Mouse (Mus musculus): Measurements from ENCODE around the gene Tcf12.

Tcf12 gene

DNA sequence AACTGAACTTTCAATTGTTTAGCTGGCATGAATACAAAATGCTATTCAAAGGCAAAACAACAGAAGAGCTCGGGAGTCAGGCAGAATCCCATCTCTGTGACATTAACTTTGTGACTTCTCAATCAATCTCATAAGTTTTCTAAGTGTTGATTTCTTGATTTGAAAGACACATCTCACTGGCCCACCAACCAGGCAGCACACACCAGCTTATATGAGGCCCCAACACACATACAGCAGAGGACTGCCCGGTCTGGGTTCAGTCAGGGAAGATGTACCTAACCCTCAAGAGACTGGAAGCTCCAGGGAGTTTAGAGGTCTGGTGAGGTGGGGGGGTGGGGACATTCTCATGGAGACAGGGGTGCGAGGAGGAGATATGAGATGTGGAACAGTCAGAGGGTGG lies 132.8 kb downstream of the Tcf12 start:
- no peak for DNase-seq

DNA sequence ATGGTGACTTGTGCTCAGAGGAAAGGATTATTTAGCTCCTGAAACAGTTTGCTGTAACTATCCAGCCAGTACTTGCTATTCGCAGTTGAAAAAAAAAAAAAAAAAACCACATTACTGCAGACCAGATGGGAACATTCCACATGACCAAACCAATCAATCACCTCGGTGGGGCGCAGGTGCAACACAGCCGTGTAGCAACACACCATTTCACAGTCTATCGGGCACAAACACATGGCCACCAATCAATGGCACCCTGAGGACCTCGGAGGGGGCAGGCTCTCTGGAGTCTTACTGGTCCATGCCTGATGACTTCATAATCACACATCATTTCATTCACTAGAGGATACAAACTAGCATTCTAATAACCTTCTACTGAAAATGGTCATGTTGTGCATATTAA lies 135.6 kb downstream of the Tcf12 start:
- DNase-seq = peak; percentile 17

DNA sequence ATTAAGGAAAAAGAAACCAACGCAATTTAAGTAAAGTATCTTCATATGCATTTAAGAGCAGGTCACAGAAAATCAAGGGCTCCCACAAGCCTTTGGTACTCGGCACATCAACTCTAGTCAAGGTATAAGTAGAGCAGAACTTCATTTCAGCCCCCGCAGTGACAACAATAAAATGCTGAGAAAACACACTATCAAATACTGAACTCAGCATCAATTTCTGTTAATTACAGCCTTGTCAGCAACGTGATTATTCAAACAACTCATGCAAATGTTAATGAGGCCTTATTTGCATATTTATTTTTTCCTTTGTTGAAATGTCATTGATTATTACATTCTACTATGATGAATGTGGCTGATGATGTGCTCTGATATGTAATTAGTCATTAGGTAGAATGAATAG lies 136.5 kb downstream of the Tcf12 start:
- no peak for DNase-seq

DNA sequence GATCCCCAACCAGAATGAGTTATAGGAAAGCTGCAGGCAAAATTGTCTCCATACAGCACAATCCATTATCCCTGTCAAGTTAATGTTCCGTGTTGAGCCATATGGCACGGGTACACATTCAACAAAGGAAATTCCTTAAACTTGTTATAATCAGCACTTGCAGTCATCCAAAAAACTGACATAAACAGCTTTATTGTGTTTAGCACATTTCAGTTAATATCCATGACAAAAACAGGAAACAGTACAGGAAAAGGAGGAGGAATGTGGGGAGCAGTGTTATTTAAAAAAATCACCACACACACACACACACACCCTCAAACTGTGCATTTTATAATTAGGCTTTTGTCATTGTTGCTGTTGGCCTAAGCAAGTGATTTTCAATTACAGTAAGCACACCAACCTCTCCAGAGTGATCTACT lies 137.1 kb downstream of the Tcf12 start:
- DNase-seq = no peak

DNA sequence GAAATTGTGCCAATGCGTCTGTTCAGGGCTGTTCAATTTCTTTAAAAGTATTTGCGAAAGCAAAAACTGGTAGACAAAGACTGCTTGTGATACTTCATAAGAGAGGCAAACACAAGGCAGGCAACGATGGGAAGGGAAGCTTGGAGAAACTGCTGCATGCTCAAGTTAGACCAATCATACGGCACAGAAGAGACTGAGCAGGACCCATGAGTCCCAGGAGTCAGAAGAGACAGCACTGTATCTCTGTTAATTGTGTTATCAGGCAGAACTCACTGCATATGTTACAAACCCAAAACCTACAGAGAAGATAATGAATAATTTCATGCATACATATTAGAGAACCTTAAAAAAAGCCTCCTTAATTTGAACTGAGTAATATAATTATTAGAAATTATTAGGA lies 147.6 kb downstream of the Tcf12 start:
- DNase-seq = no peak

DNA sequence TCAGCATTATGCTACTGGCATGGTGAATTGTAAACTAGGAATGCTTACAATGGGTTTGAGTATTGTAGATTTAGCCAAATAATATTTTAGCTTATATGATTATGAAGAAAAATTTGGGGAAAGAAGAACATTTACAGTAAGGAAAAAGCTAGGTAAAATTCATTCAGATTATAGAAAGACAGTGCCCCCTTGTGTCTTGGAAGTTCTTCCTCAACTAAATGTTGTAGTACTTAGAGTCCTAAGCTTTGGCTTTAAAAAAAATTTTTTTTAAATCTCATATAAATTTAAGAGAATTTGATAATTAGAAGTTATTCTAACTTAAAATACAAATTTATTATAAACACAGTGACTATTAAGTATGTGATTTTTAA lies 151.7 kb downstream of the Tcf12 start:
- DNase-seq = no peak

DNA sequence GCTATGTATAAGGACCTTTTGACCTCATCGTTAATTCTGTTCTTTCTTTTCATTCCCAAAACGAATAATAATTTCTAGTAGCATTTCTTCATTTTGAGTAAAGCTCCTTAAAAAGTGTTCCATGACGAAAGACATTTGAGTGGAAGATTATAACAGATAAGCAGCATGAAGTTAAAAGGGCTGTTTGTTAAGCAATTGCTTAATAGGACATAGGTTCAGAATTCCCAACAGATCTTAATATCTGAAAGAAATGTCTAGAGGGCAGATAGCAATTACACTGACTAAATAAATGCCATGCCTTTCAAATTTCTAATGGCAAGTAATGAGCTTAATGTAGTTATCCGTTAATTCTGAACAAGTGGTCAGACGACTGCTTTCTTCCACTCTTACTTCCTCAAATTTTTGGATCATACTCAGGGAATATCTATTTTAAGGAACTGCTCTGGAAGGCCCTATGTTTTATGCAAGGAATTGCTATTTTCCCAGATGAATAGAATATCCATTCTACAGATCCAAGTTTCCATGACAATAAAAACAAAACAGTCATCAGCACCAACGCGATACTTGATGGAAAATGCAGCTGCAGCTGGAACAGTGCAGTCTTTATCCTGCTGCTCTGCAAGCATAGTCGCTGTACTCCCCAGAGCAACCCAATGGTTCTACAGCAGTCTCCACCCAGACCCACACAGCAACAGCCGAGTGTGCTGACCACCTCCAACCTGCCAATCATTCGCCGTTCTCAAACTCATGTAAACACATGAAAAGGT lies 152.2 kb downstream of the Tcf12 start:
- DNase-seq = peak; percentile 42

DNA sequence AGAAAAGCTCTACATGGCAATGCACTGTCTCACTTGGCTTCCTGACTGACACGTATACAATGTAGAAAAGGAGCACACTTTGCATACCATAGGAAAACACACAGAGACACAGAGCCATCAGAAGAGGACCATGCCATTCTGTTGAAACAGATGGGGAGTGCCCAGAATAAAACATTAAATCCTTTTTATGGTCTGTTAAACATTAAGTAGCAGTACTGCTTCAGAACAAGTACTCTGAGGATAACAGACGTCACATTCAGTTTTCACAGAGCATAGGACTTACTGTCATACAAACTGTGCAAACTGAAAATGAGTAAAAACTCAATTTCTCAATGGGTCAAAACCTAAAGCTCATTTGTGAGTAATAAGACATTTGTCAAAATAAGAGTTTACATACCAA lies 158.5 kb downstream of the Tcf12 start:
- DNase-seq = no peak

DNA sequence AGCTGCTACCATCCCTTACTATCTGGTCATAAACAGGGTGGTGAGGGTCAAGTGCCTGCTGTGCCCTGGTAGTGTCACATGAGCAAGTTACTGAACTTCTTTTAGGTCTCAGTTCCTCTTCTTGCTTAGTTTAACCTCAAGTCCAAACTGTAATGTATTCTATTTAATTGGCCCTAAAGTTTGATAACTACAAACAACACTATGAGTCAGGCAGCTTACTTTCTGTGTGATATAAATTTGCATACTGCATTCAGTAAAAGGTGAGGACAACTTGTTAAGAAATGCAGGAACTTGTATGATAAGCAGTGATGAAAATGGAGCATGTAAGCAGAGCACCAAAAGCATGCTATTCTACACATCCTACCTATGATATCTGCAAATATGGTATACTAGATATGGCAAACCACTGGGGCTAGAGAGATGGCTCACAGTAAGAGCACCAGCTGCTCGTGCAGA lies 159.0 kb downstream of the Tcf12 start:
- no peak for DNase-seq

DNA sequence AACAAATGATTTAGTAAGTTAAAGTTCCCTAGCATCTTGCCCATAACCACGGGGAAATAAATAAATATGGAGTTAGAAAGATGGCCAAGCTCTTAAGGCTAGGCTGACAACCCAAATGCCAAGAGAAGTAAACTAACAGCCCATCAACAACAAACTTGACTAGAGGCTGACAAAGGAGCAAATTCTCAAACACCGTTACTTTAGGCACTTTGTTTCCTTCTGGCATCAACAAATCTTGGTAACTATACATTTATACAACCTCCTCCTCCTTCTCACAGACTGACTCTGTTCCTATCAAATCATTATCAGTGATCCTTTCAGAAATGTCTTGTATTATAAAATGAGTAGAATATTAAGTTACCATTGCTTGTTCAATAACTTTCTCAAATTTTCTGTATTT lies 159.7 kb downstream of the Tcf12 start:
- DNase-seq = no peak

DNA sequence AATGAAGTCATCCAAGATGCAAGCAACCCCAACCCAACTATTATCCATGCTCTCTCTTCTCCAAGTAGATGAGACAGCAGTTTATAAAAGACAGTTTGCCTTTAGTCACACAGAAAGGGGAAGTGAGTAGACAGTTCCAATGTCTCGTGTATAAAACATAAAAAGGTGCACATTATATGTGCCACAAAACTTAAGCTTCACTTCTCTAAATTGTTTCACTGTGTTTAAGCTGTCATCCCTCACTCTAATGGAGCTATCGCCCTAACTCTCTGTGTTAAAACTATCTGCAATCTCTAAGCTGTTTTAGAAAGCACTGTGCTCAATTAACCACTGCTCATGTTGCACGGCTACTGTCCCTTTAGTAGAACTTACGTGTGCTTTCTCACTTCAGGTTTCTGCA lies 160.3 kb downstream of the Tcf12 start:
- no peak for DNase-seq

DNA sequence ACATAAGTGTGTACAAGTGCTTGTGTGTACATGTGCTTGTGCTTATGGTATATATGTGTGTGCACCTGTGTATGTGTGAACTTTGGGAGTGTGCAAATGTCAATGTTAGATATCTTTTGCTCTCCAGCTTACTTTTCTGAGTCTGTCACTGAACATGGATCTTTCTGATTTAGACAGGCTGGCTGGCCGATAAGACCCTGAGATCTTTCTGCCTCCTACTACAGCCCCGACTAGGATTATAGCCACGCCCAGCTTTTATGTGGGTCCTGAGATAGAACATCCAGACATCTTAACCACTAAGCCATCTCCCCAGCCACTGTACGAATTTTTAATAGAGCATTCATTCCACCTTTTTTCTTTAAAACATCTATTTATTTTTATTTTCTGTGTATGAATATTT lies 166.9 kb downstream of the Tcf12 start:
- DNase-seq = no peak

DNA sequence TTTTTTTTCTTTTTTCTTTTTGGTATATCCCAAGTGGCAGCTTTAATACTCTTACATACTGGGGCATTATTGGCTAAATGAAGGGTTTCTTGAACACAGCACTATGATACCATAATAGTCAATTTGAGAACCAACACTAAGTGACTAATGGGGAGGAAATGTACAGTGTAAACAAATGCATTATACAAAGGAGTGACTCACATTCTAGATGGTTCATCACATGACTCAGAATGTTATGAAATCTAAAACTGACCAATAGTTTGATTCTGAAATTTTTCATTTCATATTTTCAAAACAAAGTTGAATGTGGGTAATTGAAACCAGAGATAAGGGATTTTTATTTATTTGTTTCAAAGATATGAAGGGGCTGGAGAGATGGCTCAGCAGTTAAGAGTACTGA lies 169.2 kb downstream of the Tcf12 start:
- no peak for DNase-seq

DNA sequence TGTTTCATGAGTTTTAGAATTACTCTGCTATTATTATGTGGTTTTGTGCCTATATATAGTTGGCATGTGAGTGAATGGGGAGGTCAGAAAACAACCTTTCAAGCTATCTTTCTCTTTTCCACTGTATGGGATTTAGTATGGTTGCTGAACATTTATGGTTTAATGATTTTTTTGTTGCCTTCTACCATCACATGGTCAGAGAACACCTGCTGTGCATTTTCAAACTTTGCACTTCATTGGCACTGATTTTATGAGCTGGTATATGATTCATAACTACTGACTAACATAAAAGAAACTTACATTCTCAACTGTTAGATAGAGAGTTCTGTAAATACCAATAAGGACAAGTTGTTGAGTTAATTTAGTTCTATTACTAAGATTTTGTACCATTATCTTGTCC lies 171.7 kb downstream of the Tcf12 start:
- DNase-seq = no peak

DNA sequence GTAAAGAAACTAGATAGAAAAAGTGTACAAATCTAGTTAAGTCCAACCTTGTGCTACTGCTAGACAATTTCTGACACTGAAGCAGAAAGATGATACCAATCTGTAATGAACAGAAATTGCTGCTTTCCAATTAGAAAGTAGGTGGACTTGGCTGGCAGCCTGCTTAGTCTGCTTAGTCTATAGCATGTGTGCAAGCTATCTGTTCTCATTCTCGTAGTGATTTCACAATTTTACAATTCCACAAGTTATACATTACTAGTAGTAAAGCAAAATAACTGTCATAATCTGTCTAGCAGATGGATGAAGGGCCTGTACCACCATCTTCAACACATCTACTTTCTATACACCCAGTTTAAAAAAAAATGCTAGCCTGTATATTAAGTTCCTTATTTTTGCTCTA lies 175.5 kb downstream of the Tcf12 start:
- DNase-seq = no peak

DNA sequence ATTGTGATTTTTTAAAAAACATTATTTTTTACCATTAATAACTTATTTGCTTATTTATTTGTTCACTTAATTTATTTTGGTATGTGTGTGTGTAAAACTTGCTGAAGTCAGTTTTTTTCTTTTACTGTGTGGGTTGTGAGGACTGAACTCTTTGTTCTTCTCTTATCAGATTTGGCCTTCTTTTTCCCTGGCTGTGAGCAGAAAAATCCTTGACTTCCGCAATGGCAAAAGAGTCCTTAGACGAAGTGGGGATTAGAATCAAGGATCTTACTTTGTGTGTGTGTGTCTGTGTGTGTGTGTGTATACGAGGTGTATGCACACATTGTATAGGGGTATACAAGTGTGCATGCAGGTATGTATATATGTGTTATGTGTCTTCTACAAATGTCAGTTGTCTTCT lies 176.8 kb downstream of the Tcf12 start:
- DNase-seq = no peak

DNA sequence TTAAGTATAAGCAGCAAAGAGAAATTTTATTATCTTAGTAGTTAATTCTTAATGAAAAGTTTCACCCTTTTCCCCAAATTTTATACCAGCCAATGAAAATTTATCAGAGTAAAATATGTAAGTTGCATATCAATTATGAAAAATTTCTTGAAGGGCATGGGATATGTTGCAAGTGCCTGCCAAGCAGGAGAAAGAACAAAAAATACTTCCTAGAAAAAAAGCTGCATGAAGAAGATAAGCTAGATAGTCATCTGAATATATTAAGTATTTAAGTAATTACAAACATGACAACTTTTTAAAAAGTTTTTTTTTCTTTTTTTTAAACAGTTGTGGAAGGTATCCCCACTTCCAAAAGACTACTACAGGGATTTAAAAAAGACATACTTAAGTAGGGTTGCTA lies 179.7 kb downstream of the Tcf12 start:
- no peak for DNase-seq

DNA sequence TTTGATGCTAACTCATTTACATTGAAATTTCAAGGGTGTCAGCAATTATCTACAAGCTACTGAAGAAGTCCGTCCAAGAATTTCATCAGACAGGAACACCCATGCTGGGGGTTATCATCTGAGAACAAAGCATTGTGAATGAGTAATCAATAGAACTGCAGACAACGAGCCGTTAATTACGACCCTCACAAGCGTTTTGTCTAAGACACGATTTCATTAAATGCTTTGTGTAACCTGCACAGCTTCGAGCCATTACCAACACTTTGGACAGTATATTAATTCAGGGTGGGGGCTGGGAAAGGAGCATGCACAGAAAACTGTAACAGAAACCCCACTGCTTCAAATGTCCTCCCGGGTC lies 180.3 kb downstream of the Tcf12 start:
- no peak for DNase-seq

DNA sequence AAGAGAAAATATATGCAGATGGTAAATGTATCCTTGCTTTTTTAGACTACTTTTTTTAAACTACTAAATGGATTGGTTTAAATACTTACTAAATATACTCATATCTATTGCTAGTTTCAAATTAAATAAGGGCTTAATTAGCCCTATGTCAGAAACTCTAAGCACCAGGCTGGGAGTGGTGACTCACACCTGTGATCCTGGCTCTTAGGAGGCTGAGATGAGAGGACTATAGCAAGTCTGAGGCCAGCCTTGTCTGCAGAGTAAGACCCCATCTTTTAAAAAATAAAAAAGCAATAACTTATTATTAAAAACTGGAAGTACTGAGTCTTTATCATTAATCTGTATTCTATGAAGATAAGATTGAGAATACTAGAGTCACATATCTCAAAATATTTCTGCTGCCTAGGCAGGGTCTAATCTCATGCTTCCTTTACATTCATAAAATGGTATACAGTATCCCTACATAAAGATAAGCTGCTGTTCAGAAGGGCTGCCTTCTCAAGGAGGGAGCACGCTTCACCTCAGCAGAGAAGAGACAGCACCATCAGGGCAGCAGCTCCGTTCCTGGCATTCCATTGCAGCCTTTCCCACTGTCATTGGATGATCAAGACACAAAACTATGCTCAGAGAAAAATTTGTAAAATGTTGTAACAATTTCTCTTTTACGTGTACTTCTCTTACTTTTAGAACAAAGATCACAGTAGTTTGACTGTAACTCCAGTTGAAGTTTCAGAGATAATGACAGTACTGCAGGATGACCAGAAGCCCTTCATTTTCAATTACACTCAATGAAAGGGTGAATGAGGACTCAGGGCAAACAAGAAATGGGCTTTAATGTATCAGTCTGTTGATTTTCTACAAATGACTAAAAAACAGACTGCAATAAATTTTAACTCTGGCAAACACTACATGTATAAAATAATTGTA lies 181.0 kb downstream of the Tcf12 start:
- no peak for DNase-seq

DNA sequence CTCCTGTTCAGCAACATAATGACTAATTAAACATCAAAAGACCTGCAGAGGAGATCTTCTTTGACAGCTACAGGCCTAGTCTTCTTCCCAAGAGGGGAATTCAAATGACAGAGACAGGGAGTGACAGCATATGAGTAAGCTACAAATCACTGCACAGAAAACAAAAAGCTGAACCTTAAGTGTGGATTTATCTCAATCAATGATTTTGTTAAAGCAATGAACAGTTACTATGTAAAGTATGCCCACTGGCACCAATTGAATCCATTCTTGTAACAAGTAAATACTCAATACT lies 195.1 kb downstream of the Tcf12 start:
- DNase-seq = no peak

DNA sequence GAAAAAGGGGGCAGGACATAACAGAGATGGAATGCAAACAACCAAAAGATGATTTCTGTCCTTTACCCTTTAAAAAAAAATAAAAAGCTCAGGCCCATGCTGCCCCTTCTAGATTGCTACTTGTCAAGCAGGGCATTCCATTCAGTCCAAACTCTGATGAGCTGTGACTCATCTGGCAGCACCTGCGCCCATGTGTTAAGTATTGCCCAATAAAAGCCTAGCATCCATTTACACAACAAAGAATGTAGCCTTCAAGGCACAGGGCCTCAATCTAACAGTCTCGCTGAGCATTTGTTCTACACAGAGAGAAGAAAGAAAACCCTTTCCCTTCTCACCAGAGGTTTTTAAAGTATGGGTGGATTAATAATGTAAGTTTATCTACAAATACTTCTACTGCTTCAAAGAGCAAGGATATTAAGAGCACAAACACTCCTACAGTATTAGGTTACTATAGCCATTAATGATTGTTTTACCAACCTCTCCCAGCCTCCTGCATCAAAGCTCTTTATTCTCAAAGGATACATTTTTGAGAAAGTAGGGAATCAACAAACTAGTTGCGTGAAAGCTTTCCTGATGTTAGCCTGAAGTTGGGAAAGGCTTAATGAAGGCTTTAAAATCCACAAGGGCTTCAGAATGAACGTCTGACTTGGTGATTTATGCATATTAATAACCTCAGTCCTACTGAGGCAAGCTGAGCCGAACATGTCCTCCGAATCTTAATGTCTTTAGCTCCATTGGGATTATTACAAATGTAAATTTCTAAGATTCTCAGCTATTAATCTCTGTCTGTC lies 195.6 kb downstream of the Tcf12 start:
- DNase-seq = no peak

DNA sequence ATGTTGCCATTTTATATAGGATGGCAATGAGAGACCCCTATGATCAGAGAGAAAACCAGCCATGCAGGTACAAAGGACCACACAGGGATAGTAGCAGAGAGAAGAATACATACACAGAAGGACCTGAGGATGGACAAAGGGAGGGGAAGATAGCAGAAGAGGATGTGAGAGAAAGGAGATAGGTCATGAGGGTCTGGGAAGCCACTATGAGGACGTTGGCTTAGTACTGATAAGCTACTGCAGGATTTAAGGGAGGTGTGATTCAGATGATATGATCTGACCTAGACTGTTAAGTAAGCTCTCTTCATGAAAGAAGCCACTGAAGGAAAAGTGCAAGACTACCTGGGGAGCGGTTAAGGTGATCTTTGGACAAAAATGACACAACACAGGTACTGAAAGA lies 205.1 kb downstream of the Tcf12 start:
- DNase-seq = no peak

DNA sequence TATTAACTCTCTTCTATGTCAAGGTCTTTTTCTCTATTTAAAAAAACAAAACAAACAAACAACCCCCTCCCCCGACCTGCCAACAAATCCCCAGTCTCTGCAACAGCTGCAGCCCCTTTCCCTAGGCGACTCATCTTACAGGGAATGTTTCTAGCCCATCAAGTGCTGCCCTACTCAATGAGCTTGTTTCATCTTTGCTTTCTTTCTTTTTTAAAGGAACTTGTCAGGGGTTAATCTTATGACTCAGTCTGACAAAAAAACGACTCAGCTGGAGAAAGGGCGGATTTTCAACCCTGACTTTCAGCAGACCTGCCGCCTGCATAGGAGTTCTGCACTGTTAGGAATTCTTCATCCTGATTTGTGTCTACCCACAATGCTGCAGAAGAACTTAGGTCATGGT lies 212.8 kb downstream of the Tcf12 start:
- DNase-seq = no peak

DNA sequence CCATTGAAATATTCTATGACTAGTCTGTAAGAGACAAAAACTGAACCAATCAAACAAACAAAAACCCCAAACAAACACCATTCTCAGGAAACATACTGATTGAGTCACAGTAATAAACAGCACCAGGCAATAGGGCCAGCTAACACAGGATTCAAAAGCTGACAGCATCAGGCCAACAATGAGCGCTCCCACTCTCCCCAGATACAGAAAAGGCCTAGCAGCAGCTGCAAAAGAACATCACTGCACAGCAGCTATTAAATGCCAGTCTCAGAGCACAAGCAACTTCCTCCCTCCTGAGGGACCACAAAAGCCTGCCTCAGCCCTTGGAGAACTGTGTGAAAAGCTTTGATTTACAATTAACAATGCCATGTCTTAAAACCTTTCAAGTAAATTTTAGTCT lies 214.3 kb downstream of the Tcf12 start:
- DNase-seq = peak; percentile 24
